Mouse (Mus musculus) CH12.LX (cell line): ENCODE measurements around the gene Bphl. TPM values are rescaled to one million over a fixed set of nuclear protein-coding genes. Genes with fewer than 3 reads are reported as not detected.

ENCODE experiments used
- DNase-seq: peaks from one replicate; pipeline ENCODE4 v3.0.0-alpha.2; 2013; ENCODE audit errors: extremely low read depth
- H3K27ac ChIP-seq: 2 replicates; pipeline ENCODE4 v1.5.1; 2012; ENCODE audit warnings: low read depth, mild to moderate bottlenecking, control low read depth, moderate library complexity; ENCODE audit not compliant: insufficient read depth
- H3K27me3 ChIP-seq: replicated peaks from 2 replicates; pipeline ENCODE3; 2012; ENCODE audit warnings: inconsistent platforms
- H3K36me3 ChIP-seq, 2 experiments: replicated peaks in 1 of 2; 2 replicates each; pipeline versions ENCODE3 to v1.6.1; 2012; ENCODE audit warnings: inconsistent platforms in 1 of 2, low read length in 1 of 2, mild to moderate bottlenecking in 1 of 2, mixed read lengths in 1 of 2, moderate library complexity in 1 of 2; ENCODE audit not compliant: control insufficient read depth in 1 of 2, insufficient read depth in 1 of 2
- H3K4me1 ChIP-seq, 2 experiments: 2 replicates each; pipeline ENCODE4 v1.6.1; 2012; ENCODE audit warnings: inconsistent platforms in 1 of 2, moderate library complexity in 1 of 2; ENCODE audit not compliant: insufficient read depth in 2 of 2, control insufficient read depth in 1 of 2
- H3K4me2 ChIP-seq: 2 replicates; pipeline ENCODE4 v1.6.1; 2012; ENCODE audit warnings: low read depth, mild to moderate bottlenecking, control low read depth; ENCODE audit not compliant: poor library complexity, insufficient read depth, severe bottlenecking
- H3K4me3 ChIP-seq, 3 experiments: fragments of 150-350 bp in 1 of 3; sonication (generic) in 1 of 3; replicated peaks in 1 of 3; 2 replicates each; pipeline versions ENCODE3 to v1.5.1; 2011 to 2012; ENCODE audit warnings: low read depth in 2 of 3, low read length in 2 of 3, mild to moderate bottlenecking in 2 of 3, moderate library complexity in 2 of 3, control low read depth in 1 of 3, improper control_type of control experiment in 1 of 3, inconsistent platforms in 1 of 3, mixed read lengths in 1 of 3; ENCODE audit not compliant: poor library complexity in 1 of 3
- H3K79me2 ChIP-seq: replicated peaks from 2 replicates; pipeline ENCODE4 v1.6.1; 2012; ENCODE audit warnings: mild to moderate bottlenecking, moderate library complexity; ENCODE audit not compliant: control insufficient read depth, poor library complexity, insufficient read depth, severe bottlenecking; ENCODE audit errors: extremely low read depth
- H3K9ac ChIP-seq: 2 replicates; pipeline ENCODE4 v1.6.1; 2012; ENCODE audit warnings: low read depth, mild to moderate bottlenecking, control low read depth, moderate library complexity; ENCODE audit not compliant: insufficient read depth
- H3K9me3 ChIP-seq: replicated peaks from 2 replicates; pipeline ENCODE3; 2012; ENCODE audit warnings: low read length, inconsistent platforms, mixed read lengths
- CTCF ChIP-seq, 2 experiments: IDR thresholded peaks in 1 of 2; conservative IDR thresholded peaks in 1 of 2; 2 replicates each; pipeline ENCODE4 v1.5.1; 2011 to 2012; ENCODE audit warnings: low read depth in 2 of 2, low read length in 2 of 2, improper control_type of control experiment in 1 of 2, inconsistent platforms in 1 of 2, mild to moderate bottlenecking in 1 of 2, moderate library complexity in 1 of 2
- E2F4 ChIP-seq: IDR thresholded peaks from 2 replicates; pipeline ENCODE4 v1.6.1; 2011; ENCODE audit warnings: low read depth, low read length, improper control_type of control experiment; ENCODE audit not compliant: insufficient replicate concordance
- EP300 ChIP-seq: IDR thresholded peaks from 2 replicates; pipeline ENCODE4 v1.6.1; 2011; ENCODE audit warnings: low read length, improper control_type of control experiment
- ETS1 ChIP-seq: conservative IDR thresholded peaks from 2 replicates; pipeline ENCODE4 v1.6.1; 2012; ENCODE audit warnings: low read depth, mild to moderate bottlenecking, inconsistent platforms, low read length, improper control_type of control experiment, moderate library complexity
- IRF4 ChIP-seq: IDR thresholded peaks from 2 replicates; pipeline ENCODE4 v1.6.1; 2014; ENCODE audit warnings: low read depth, mild to moderate bottlenecking, inconsistent platforms, low read length, improper control_type of control experiment
- JUN ChIP-seq: IDR thresholded peaks from 2 replicates; pipeline ENCODE4 v1.6.1; 2011; ENCODE audit warnings: low read depth, mild to moderate bottlenecking, low read length, improper control_type of control experiment, moderate library complexity; ENCODE audit not compliant: insufficient read depth
- JUND ChIP-seq: conservative IDR thresholded peaks from 2 replicates; pipeline ENCODE4 v1.6.1; 2011; ENCODE audit warnings: low read depth, low read length, improper control_type of control experiment
- MAFK ChIP-seq: IDR thresholded peaks from 2 replicates; pipeline ENCODE4 v1.6.1; 2011; ENCODE audit warnings: low read length, improper control_type of control experiment; ENCODE audit not compliant: insufficient replicate concordance
- MAZ ChIP-seq: IDR thresholded peaks from 2 replicates; pipeline ENCODE4 v1.6.1; 2012; ENCODE audit warnings: low read depth, mild to moderate bottlenecking, inconsistent platforms, low read length, improper control_type of control experiment, moderate library complexity
- MXI1 ChIP-seq: IDR thresholded peaks from 2 replicates; pipeline ENCODE4 v1.6.1; 2011; ENCODE audit warnings: mild to moderate bottlenecking, low read depth, low read length, improper control_type of control experiment
- MYC ChIP-seq: IDR thresholded peaks from 2 replicates; pipeline ENCODE4 v1.6.1; 2011; ENCODE audit warnings: low read depth, mild to moderate bottlenecking, improper control_type of control experiment, low read length
- NELFE ChIP-seq: IDR thresholded peaks from 2 replicates; pipeline ENCODE4 v1.6.1; 2011; ENCODE audit warnings: low read depth, low read length, improper control_type of control experiment
- NRF1 ChIP-seq: IDR thresholded peaks from 2 replicates; pipeline ENCODE4 v1.6.1; 2014; ENCODE audit warnings: low read depth, mild to moderate bottlenecking, inconsistent platforms, low read length, improper control_type of control experiment, moderate library complexity
- PAX5 ChIP-seq: IDR thresholded peaks from 2 replicates; pipeline ENCODE4 v1.6.1; 2012; ENCODE audit warnings: low read length, inconsistent platforms, mixed read lengths
- POLR2A ChIP-seq: IDR thresholded peaks from 2 replicates; pipeline ENCODE4 v1.6.1; 2011; ENCODE audit warnings: low read depth, mild to moderate bottlenecking, improper control_type of control experiment, low read length
- RAD21 ChIP-seq: IDR thresholded peaks from 2 replicates; pipeline ENCODE4 v1.6.1; 2011; ENCODE audit warnings: low read depth, mild to moderate bottlenecking, low read length, improper control_type of control experiment, moderate library complexity
- RCOR1 ChIP-seq: conservative IDR thresholded peaks from 2 replicates; pipeline ENCODE4 v1.6.1; 2012; ENCODE audit warnings: low read depth, mild to moderate bottlenecking, inconsistent platforms, low read length, improper control_type of control experiment
- SIN3A ChIP-seq: IDR thresholded peaks from 2 replicates; pipeline ENCODE4 v1.6.1; 2012; ENCODE audit warnings: low read length, improper control_type of control experiment, inconsistent platforms
- USF1 ChIP-seq: IDR thresholded peaks from 2 replicates; pipeline ENCODE4 v1.6.1; 2014; ENCODE audit warnings: low read depth, mild to moderate bottlenecking, inconsistent platforms, low read length, improper control_type of control experiment
- ZC3H11A ChIP-seq: IDR thresholded peaks from 2 replicates; pipeline ENCODE4 v1.6.1; 2012; ENCODE audit warnings: low read depth, mild to moderate bottlenecking, inconsistent platforms, low read length, improper control_type of control experiment
- ZKSCAN1 ChIP-seq: IDR thresholded peaks from 2 replicates; pipeline ENCODE4 v1.6.1; 2012; ENCODE audit warnings: low read depth, inconsistent platforms, low read length, improper control_type of control experiment, borderline replicate concordance
- ZNF384 ChIP-seq: IDR thresholded peaks from 2 replicates; pipeline ENCODE4 v1.6.1; 2012; ENCODE audit warnings: low read depth, low read length, improper control_type of control experiment, inconsistent platforms
- dilution Hi-C: fragments of 300-500 bp; cut with MboI; formaldehyde crosslinking; loops from 2 replicates; pipeline ENCODE4 v1.14.3; 2020; ENCODE audit warnings: low sequenced_read_pairs; ENCODE audit not compliant: extremely low pct_unique_long_range_greater_than_20kb, extremely low pct_ligation_motif_present
- in situ Hi-C: fragments of 300-500 bp; cut with MboI; formaldehyde crosslinking; loops from 3 replicates; pipeline ENCODE4 v1.14.3; 2019; ENCODE audit warnings: low sequenced_read_pairs, low pct_ligation_motif_present, low pct_unique_long_range_greater_than_20kb, mixed read lengths
- polyA plus RNA-seq: library from polyadenylated mRNA; unstranded; fragments of >175 nt; gene quantifications from 2 replicates; pipeline ENCODE4 v1.2.1, GENCODE M21; 2012; ENCODE audit warnings: low read depth; ENCODE audit not compliant: insufficient read length
- total RNA-seq, 2 experiments: library from RNA; depleted of rRNA; stranded (reverse); fragments of 300-350 nt in 1 of 2; fragments of >200 nt in 1 of 2; gene quantifications; 2 replicates each; pipeline ENCODE4 v1.2.3; 2012 to 2014

Bphl gene
- total and polyA plus RNA-seq, 3 experiments = 18.1 to 41.3 (median 35.3) TPM

DNA sequence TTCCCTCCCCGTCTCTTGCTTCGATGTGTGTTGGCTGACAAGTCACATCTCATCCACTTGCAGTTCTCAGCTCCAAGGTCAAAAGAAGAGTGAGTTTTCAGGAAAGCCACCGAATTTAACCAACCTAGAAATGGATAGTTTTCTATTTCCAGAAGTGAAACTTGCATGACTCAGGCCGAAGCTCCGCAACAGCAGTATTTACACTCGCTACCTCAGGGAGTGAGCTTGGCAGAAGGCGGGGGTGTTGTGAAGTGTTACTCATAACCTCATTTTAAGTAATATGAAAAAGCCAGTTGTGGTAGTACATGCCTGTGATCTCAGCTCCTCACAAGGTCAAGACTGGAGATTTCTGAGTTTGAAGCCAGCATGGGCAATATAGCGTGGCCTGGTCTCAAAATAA, 13.1 kb downstream of the Bphl start:
- dilution Hi-C loops = no loop called here
- Histone ChIP-seq H3K4me1 (peaks cover 12 to 30% of the 10 kb centered on the region in 2 experiments), H3K79me2 (no peaks in the 10 kb centered on the region), H3K27ac (no peak overlapping the region), H3K4me2 (no peak overlapping the region), H3K36me3 (peaks cover 9 to 57% of the 10 kb centered on the region in 2 experiments), H3K4me3 (no peak overlapping the region), H3K9me3 (peaks cover 3% of the 10 kb centered on the region), H3K27me3 (no peaks in the 10 kb centered on the region)
- DNase-seq = peak; percentile 21
- in situ Hi-C loops = loop anchor here (5.0 kb wide), 2 partner anchors 82 to 112 kb away; partner anchors contain the start of genes Psmg4 and Tubb2b
- peak; percentile 30; the same call in 1 of the 2 replicates for TF ChIP-seq MAFK
- TF ChIP-seq NRF1 = no peak
- TF ChIP-seq EP300 = peak; percentile 53
- 0 out of 2 replicates have a peak, but pooled peaks have one; percentile 13 for TF ChIP-seq JUN
- no peak for TF ChIP-seq NELFE
- no peak for TF ChIP-seq ETS1
- TF ChIP-seq IRF4 = peak; percentile 50
- TF ChIP-seq, all 38 proteins: peak for 4
- H3K9ac ChIP-seq = no peak overlapping the region

DNA sequence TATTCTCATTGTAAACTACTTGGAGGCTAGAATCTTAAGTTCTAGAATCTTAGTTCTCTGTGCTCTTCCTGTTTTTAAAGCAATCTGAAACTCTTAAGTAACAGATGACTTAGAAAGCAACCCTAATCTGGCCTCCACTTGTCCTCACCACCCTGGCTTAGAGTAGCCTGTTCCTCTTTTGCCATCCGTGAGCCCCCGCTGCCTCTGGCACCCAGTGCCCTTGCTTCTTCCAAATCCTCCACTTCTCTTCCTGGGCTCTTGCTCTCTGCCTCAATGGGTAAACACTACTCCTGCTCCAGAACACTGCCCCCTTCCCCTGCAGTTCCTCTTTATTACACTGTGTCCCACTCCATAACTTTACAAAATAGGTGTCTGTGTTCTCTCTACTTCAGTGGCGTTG, 14.3 kb downstream of the Bphl start:
- Histone ChIP-seq H3K27ac (no peak overlapping the region), H3K4me2 (no peak overlapping the region; the same call in 1 of the 2 replicates), H3K79me2 (no peaks in the 10 kb centered on the region), H3K36me3 (peaks cover 9 to 62% of the 10 kb centered on the region in 2 experiments), H3K9ac (no peak overlapping the region), H3K4me3 (no peak overlapping the region), H3K27me3 (no peaks in the 10 kb centered on the region), H3K9me3 (peaks cover 7% of the 10 kb centered on the region), H3K4me1 (peaks cover 12 to 28% of the 10 kb centered on the region in 2 experiments)
- no peak for DNase-seq
- TF ChIP-seq USF1 (no peak), CTCF (conservative IDR thresholded peaks at IDR 0.05 in 1 of 2, IDR thresholded peaks at IDR 0.05 in 1 of 2; ENCODE audit: low read depth in 2 of 2, low read length in 2 of 2) (0 out of 4 replicates have a peak, but pooled peaks of 1 of the 2 experiments have one; percentile 7), ZKSCAN1 (no peak), IRF4 (0 out of 2 replicates have a peak, but pooled peaks have one; percentile 22)
- in situ Hi-C loops = loop anchor here (5.0 kb wide), 2 partner anchors 81 to 111 kb away; partner anchors contain the start of genes Psmg4 and Tubb2b
- dilution Hi-C loops = no loop called here

DNA sequence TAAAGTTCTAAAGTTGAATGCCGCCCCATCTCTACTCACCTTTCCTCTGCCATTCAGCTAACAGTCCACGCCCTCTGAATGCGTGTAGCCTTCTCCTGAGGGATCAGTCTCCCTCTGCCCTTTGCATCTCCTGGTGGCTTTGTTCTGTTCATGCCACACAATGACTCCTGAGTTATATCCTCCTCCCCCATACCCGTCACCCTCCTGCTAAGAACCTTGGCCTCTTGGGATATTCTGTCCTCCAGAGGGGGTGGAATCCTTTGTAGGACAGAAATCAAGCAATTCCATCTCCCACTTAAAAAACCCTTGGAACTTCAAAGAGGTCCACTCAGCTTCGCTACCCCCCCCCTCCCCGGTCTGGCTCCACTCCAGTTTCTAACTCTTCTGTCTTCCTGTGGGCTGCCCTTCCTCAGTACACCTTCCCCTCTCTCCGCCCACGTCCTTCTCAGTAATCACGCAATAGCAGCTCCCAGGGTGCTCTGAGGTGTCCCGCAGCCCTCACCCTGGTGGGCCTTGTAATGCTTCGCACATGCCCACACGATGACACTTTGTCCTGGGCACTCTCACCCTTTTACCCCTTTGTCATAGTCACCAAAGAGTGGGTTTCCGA, 16.4 kb downstream of the Bphl start:
- dilution Hi-C loops (no loop called here), in situ Hi-C loops (loop anchor here (5.0 kb wide), 2 partner anchors 79 to 109 kb away; partner anchors contain the start of genes Psmg4 and Tubb2b)
- Histone ChIP-seq H3K4me2 (no peak overlapping the region), H3K79me2 (no peaks in the 10 kb centered on the region), H3K36me3 (peaks cover 7 to 54% of the 10 kb centered on the region in 2 experiments), H3K9me3 (peaks cover 5% of the 10 kb centered on the region), H3K4me1 (peaks cover 12 to 20% of the 10 kb centered on the region in 2 experiments), H3K27ac (no peak overlapping the region), H3K27me3 (no peaks in the 10 kb centered on the region), H3K4me3 (no peak overlapping the region), H3K9ac (no peak overlapping the region)
- no peak for DNase-seq
- TF ChIP-seq PAX5 (no peak), NRF1 (no peak), EP300 (no peak), ZKSCAN1 (no peak), JUN (no peak), RAD21 (no peak), MAZ (no peak), ZNF384 (no peak), ZC3H11A (no peak), MXI1 (no peak), ETS1 (no peak), POLR2A (no peak), IRF4 (no peak), RCOR1 (no peak), CTCF (conservative IDR thresholded peaks at IDR 0.05 in 1 of 2, IDR thresholded peaks at IDR 0.05 in 1 of 2; ENCODE audit: low read depth in 2 of 2, low read length in 2 of 2) (no peak), MYC (no peak), JUND (no peak), SIN3A (no peak), E2F4 (no peak)
